Mouse (Mus musculus) layer of hippocampus, adult 2 months (tissue): Measurements from ENCODE around the gene Acp7. TPM values are rescaled to one million over a fixed set of nuclear protein-coding genes. Genes with fewer than 3 reads are reported as not detected.
A peak's percentile ranks its signal among the peaks of the same experiment; 100 is the strongest.

Experiments used
- DNase-seq, 2 experiments: peaks; one replicate each; pipeline ENCODE4 v3.0.0; 2022; ENCODE audit warnings: low spot score in 2 of 2
- H3K27ac ChIP-seq: fragments of 200-600 bp; 2 replicates; pipeline ENCODE4 v1.8.1; 2022
- H3K4me3 ChIP-seq: fragments of 200-600 bp; 2 replicates; pipeline ENCODE4 v1.8.1; 2022; ENCODE audit warnings: mild to moderate bottlenecking
- CTCF ChIP-seq: fragments of 200-600 bp; conservative IDR thresholded peaks from 2 replicates; pipeline ENCODE4 v1.8.1; 2022; ENCODE audit warnings: antibody characterized with exemption, mild to moderate bottlenecking, moderate library complexity
- total RNA-seq, 2 experiments: library from RNA; stranded (reverse); gene quantifications; 2 replicates each; pipeline ENCODE4 v1.2.3; 2021

Acp7 gene
- total RNA-seq, 2 experiments from 2014 or later = 1.2 to 2.2 TPM

GRCm38 (mm10) chr7:28596436-28597276 is 34.5 kb downstream of the Acp7 start:
- DNase-seq = no peak
- H3K4me3 ChIP-seq = peak overlapping the region; percentile 70
- no peak for TF ChIP-seq CTCF
- H3K27ac ChIP-seq = peak overlapping the region; percentile 88; the same call in 1 of the 2 replicates

GRCm38 (mm10) chr7:28595751-28596435 is 35.2 kb downstream of the Acp7 start:
- TF ChIP-seq CTCF = no peak
- no peak overlapping the region for H3K4me3 ChIP-seq

DNA sequence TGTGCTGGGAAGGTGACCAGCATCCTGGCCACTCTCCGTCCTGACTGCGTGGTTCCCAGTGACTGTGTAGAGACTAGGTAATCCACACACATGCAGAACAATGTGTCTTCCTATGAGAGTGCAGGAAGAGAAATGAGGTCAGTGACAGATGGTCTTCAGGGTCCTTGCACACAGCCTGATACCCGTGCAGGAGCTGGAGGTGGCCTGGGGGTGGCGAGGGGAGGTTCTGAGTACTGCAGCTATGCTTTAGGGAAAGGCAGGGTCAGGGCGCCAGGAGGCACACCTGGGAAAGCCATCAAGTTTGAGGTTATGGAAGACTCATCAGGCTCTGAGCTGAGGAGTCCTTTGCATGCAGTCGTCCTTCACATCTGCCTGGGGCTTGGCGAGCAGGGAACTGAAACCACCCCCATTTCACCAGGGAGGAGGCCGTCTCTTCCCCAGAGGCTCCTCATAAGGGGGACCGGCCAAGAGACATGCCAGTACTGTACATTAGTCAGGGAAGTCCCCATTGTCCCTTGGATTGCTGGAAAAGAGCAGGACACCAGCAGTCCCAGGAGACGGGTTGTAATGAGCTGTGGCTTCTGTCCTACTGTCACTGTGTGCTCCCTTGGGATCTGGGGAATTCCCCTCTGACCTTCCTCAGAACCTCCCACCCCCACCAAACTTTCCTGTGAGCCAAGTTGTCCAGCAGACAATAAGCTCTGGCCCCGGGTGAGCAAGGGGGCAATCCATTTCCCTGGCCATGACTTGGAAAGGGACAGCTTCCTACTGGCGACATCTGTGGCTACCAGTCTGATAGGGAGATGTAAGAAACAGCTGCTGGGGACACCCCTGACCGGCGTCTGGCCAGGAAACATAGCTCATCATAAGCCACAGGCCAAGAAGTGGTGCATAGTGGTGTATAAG is 37.7 kb downstream of the Acp7 start:
- peak overlapping the region; percentile 39 for H3K27ac ChIP-seq
- TF ChIP-seq CTCF = no peak
- no peak for DNase-seq
- no peak overlapping the region for H3K4me3 ChIP-seq

More at GRCm38 (mm10) chr7:28595751-28596435, 35.2 kb downstream of the Acp7 start:
- H3K27ac ChIP-seq = peak overlapping the region; percentile 88
- DNase-seq = no peak

DNA sequence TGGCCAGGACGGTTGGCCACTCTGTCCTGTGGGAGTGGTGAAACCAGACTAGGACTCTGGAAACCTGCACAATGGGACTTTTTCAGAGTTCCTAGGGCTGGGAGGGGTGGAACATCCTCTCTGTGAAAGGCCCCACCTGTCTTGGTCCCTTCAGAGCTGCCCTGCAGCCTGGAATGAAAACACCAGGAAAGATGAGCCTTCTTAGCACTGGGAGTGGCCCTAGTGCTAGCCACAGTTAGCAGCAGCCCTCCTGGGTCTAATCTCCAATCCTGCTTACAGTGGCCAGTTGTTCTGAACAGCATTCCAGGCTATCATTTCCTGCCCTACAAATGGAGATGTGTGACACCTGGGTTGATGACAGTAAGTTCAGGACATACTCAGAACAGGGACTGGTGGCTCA is 39.3 kb downstream of the Acp7 start:
- Histone ChIP-seq H3K27ac (no peak overlapping the region), H3K4me3 (no peak overlapping the region)
- no peak for TF ChIP-seq CTCF
- DNase-seq = no peak

- TF ChIP-seq CTCF = no peak
- DNase-seq = no peak
- Histone ChIP-seq H3K27ac (peak overlapping the region; percentile 68; the same call in 1 of the 2 replicates), H3K4me3 (no peak overlapping the region)
These were observed 43.5 kb downstream of the Acp7 start for GRCm38 (mm10) chr7:28587644-28588043.

DNA sequence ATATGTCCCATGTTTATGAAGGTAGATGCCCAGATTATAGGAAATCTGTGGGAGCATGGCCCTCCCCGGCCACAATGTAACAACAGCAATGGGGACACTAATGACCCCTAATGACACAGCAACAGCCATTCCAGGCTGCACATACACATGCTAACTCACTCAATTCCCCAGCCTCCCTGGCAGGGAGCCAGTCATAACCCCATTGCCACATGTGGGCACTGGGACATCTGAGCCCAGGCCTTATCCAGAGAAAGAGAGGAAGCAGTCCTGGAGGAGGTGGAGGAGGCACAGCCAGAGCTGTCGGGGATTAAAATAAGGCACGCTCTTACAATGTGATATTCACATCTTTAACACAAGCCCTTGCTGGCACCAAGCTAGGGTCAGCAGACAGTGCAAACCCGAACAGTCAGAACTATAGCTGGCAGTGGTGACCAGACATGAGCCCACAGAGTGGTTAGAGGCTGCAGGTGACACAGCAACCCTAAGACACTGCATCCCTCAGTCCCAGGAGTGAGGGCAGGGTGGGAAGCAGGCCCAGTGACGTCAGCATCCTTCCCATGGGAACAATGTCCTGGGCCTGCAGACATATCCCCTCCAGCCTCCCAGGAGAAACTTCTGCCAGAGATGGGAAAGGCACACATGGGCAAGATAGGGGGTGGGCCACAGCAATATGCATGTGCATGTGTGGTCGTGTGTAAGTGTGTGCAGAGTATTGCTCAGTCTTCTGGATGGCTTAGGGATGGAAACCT is 44.3 kb downstream of the Acp7 start:
- H3K27ac ChIP-seq = peak overlapping the region; percentile 68
- TF ChIP-seq CTCF = no peak
- no peak for DNase-seq
- no peak overlapping the region for H3K4me3 ChIP-seq

GRCm38 (mm10) chr7:28585001-28585400 is 46.1 kb downstream of the Acp7 start:
- TF ChIP-seq CTCF = no peak
- no peak overlapping the region for H3K4me3 ChIP-seq
- H3K27ac ChIP-seq = peak overlapping the region; percentile 91

GRCm38 (mm10) chr7:28584468-28584867 is 46.7 kb downstream of the Acp7 start:
- Histone ChIP-seq H3K27ac (peak overlapping the region; percentile 91), H3K4me3 (no peak overlapping the region)
- DNase-seq = no peak
- no peak for TF ChIP-seq CTCF

More at GRCm38 (mm10) chr7:28585001-28585400, 46.1 kb downstream of the Acp7 start:
- no peak for DNase-seq

DNA sequence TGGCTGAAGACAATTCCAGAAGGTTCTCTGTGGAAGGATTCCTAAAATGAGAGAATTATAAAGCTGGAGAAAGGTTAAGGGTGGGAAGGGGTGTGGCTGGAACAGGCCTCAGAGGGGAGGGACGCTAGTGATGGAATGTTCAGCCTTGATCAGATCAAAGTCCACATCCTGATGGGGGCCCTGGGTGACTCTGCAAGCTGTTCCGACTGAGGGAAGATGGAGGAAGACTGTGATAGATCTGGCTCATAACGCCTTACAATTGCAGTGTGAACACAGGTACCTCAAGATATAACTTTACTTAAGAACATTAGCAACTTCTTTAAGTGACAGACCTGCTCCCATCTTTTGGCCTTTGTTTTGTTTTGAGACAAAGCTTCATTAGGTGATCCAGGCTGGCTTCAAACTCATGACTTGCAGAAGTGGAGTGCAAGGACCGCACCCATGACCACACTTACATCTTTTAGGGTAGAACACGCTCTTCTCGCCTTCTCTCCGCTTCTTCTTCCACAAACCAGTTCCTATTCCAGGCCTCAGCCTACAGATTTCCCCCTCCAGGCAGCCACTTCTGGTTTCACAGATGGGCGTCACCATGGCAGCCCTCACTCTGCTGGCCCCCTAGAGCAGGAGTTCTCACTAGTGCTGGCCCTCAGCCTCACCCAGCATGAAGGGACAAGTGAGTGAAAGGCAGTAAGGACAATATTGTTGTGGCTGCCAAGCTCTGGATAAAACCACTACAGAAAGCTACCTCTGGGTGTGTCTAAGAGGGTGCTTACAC is 47.4 kb downstream of the Acp7 start:
- peak in 1 of 2 experiments; percentile 42 for DNase-seq

DNA sequence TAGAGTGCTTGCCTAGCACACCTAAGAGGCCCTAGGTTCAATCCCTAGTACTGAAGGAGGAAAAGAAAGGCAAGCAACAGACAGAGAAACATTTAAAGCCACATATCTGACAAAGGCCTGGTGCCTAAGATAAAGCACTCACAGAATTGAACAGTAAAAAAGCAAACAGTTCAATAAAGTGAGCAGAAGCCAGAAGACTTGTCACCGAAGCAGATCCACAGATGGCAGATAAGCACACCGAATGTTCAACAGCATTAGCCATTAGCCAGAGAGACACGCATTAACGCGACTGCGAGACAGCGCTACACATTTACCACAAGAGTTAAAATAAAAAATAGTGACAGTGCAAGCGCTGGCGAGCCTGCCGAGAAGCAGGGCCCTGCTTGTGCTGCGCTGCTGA is 48.3 kb downstream of the Acp7 start:
- peak in 1 of 2 experiments; percentile 48 for DNase-seq
- peak overlapping the region; percentile 91 for H3K27ac ChIP-seq
- TF ChIP-seq CTCF = no peak
- no peak overlapping the region for H3K4me3 ChIP-seq

More for the DNA sequence above, 47.4 kb downstream of the Acp7 start:
- no peak for TF ChIP-seq CTCF
- Histone ChIP-seq H3K27ac (peak overlapping the region; percentile 91), H3K4me3 (no peak overlapping the region)

- Histone ChIP-seq H3K4me3 (no peak overlapping the region), H3K27ac (peak overlapping the region; percentile 91)
- TF ChIP-seq CTCF = no peak
- DNase-seq = no peak
These were observed 49.4 kb downstream of the Acp7 start for GRCm38 (mm10) chr7:28581721-28582120.
